ENCODE assay signal across 8 mouse cellular contexts in genomic region chr4:33032045-33032444, GRCm38 (mm10). TPM values are rescaled to one million over a fixed set of nuclear protein-coding genes. Genes with fewer than 3 reads are reported as not detected.
DNase-seq lines count a peak whose midpoint lies in the region; ATAC-seq and TF ChIP-seq lines count a peak whose summit lies in the region.

No protein-coding gene starts in this region.

- peak overlapping the region; percentile 82 for H3K4me2 ChIP-seq in heart, embryonic 16.5 days (ENCODE audit: low read depth, low read length)
- H3K4me2 ChIP-seq in hindbrain, embryonic 11.5 days (replicated peaks; ENCODE audit: low read depth, low read length): peak overlapping the region; percentile 65
- peak overlapping the region; percentile 60 for H3K4me2 ChIP-seq in midbrain, embryonic 13.5 days (replicated peaks)

- H3K79me2 ChIP-seq in MEL (ENCODE audit: control insufficient read depth, insufficient read depth, low read length, poor library complexity): peaks cover 28% of the 10 kb centered on the region

- TF ChIP-seq EP300 in MEL (IDR thresholded peaks at IDR 0.05; ENCODE audit: low read depth in 1 of 2, low read length in 2 of 2): no peak

- intact Hi-C loops in left cerebral cortex, postnatal 10 days (cut with DNase I): no loop called here

- H3K4me3 ChIP-seq in heart, embryonic 16.5 days (ENCODE audit: low read length): peak overlapping the region; percentile 78
- peak overlapping the region; percentile 96 to 98 for H3K4me3 ChIP-seq in MEL (ENCODE audit: control insufficient read depth in 1 of 2, insufficient read depth in 1 of 2, low read depth in 2 of 2, low read length in 2 of 2)
- H3K4me3 ChIP-seq in hindbrain, embryonic 11.5 days (ENCODE audit: low read depth, low read length): peak overlapping the region; percentile 54
- H3K4me3 ChIP-seq in midbrain, embryonic 13.5 days (replicated peaks): peak overlapping the region; percentile 87

- no peak for TF ChIP-seq RAD21 in MEL (IDR thresholded peaks at IDR 0.05; ENCODE audit: low read depth, low read length)

- H3K36me3 ChIP-seq in heart, embryonic 16.5 days (ENCODE audit: control insufficient read depth, insufficient read depth): peaks cover 11% of the 10 kb centered on the region
- peaks cover 0 to 23% of the 10 kb centered on the region in 2 experiments; a peak in 3 of 4 replicates for H3K36me3 ChIP-seq in MEL (ENCODE audit: control insufficient read depth in 1 of 2, insufficient read depth in 2 of 2, low read length in 2 of 2)
- no peaks in the 10 kb centered on the region for H3K36me3 ChIP-seq in hindbrain, embryonic 11.5 days (ENCODE audit: control insufficient read depth, insufficient read depth, low read length)
- H3K36me3 ChIP-seq in midbrain, embryonic 13.5 days: peaks cover 20% of the 10 kb centered on the region

- no peak for TF ChIP-seq POLR2A in MEL (IDR thresholded peaks at IDR 0.05; ENCODE audit: control insufficient read depth in 1 of 2, insufficient read depth in 1 of 2, low read depth in 1 of 2, low read length in 2 of 2, poor library complexity in 1 of 2)

- 29% methylated on average over 4 of the region's 4 CpGs for WGBS in heart, embryonic 16.5 days
- 7% methylated on average over 4 of the region's 4 CpGs for WGBS in hindbrain, embryonic 11.5 days
- WGBS in midbrain, embryonic 13.5 days: 2% methylated on average over 4 of the region's 4 CpGs

- no peak for TF ChIP-seq CTCF in MEL (IDR thresholded peaks at IDR 0.05 in 2 of 3, conservative IDR thresholded peaks at IDR 0.05 in 1 of 3; ENCODE audit: control insufficient read depth in 1 of 3, insufficient read depth in 1 of 3, low read depth in 2 of 3, low read length in 3 of 3, poor library complexity in 1 of 3, severe bottlenecking in 1 of 3)

- DNase-seq in heart, postnatal 4 days: no peak
- DNase-seq in MEL (ENCODE audit: low read depth, low spot score): no peak
- DNase-seq in hindbrain, embryonic 11.5 days (ENCODE audit: low spot score): no peak
- DNase-seq in left cerebral cortex, postnatal 10 days (ENCODE audit: extremely low spot score in 1 of 2, low spot score in 2 of 2): no peak
- DNase-seq in cerebellum, postnatal 14 days: no peak

- no peak for ATAC-seq in heart, embryonic 16.5 days (replicated peaks; ENCODE audit: extremely low read depth, insufficient read depth, low FRiP score)
- no peak for ATAC-seq in hindbrain, embryonic 11.5 days (ENCODE audit: low FRiP score)
- ATAC-seq in midbrain, embryonic 13.5 days: no peak
- no peak for ATAC-seq in cerebellum, adult (ENCODE audit: insufficient number of reproducible peaks, low FRiP score, low TSS enrichment)

- peaks cover 17% of the 10 kb centered on the region for H3K4me1 ChIP-seq in heart, embryonic 16.5 days (ENCODE audit: control insufficient read depth, insufficient read depth, low read length)
- peaks cover 10 to 11% of the 10 kb centered on the region in 2 experiments for H3K4me1 ChIP-seq in MEL (ENCODE audit: control insufficient read depth in 1 of 2, insufficient read depth in 2 of 2, low read length in 2 of 2)
- H3K4me1 ChIP-seq in hindbrain, embryonic 11.5 days (replicated peaks; ENCODE audit: control insufficient read depth, insufficient read depth, low read length): no peaks in the 10 kb centered on the region
- peaks cover 27% of the 10 kb centered on the region for H3K4me1 ChIP-seq in midbrain, embryonic 13.5 days (replicated peaks)

- no peaks in the 10 kb centered on the region for H3K27me3 ChIP-seq in heart, embryonic 16.5 days (ENCODE audit: control insufficient read depth, insufficient read depth, low read length)
- no peaks in the 10 kb centered on the region for H3K27me3 ChIP-seq in MEL (ENCODE audit: control insufficient read depth in 1 of 2, insufficient read depth in 2 of 2, low read length in 2 of 2)
- no peaks in the 10 kb centered on the region for H3K27me3 ChIP-seq in hindbrain, embryonic 11.5 days (ENCODE audit: control insufficient read depth, insufficient read depth, low read length)
- H3K27me3 ChIP-seq in midbrain, embryonic 13.5 days: no peaks in the 10 kb centered on the region

- H3K9me3 ChIP-seq in heart, embryonic 16.5 days (replicated peaks; ENCODE audit: control insufficient read depth, low read length): peaks cover 5% of the 10 kb centered on the region
- H3K9me3 ChIP-seq in MEL (replicated peaks; ENCODE audit: insufficient read depth, low read length): no peaks in the 10 kb centered on the region
- no peaks in the 10 kb centered on the region for H3K9me3 ChIP-seq in hindbrain, embryonic 11.5 days (ENCODE audit: control insufficient read depth, low read length)
- H3K9me3 ChIP-seq in midbrain, embryonic 13.5 days: 0 out of 2 replicates have a peak, but pooled peaks cover 5% of the 10 kb centered on the region

- H3K9ac ChIP-seq in heart, embryonic 16.5 days (ENCODE audit: low read length): peak overlapping the region; percentile 97
- peak overlapping the region; percentile 94 for H3K9ac ChIP-seq in MEL (ENCODE audit: control insufficient read depth, low read depth, low read length, poor library complexity, severe bottlenecking)
- H3K9ac ChIP-seq in hindbrain, embryonic 11.5 days (ENCODE audit: low read depth, low read length): peak overlapping the region; percentile 93
- peak overlapping the region; percentile 94 for H3K9ac ChIP-seq in midbrain, embryonic 13.5 days (replicated peaks)

- H3K27ac ChIP-seq in heart, embryonic 16.5 days (ENCODE audit: low read length): peak overlapping the region; percentile 89
- H3K27ac ChIP-seq in MEL (ENCODE audit: control insufficient read depth, low read depth, low read length): no peak overlapping the region; the same call in 1 of the 2 replicates
- H3K27ac ChIP-seq in hindbrain, embryonic 11.5 days (ENCODE audit: low read depth, low read length): peak overlapping the region; percentile 91
- peak overlapping the region; percentile 98 for H3K27ac ChIP-seq in midbrain, embryonic 13.5 days

TF ChIP-seq in MEL, 35 proteins besides CTCF, POLR2A, EP300 and RAD21:
- TF ChIP-seq SIN3A (IDR thresholded peaks at IDR 0.05; ENCODE audit: low read length): 0 out of 2 replicates have a peak, but pooled peaks have one; percentile 26
- no peak for TF ChIP-seq TCF12 (IDR thresholded peaks at IDR 0.05; ENCODE audit: low read depth, low read length)
- peak; percentile 9; the same call in 1 of the 2 replicates for TF ChIP-seq CHD1 (IDR thresholded peaks at IDR 0.05; ENCODE audit: low read depth, low read length)
- peak; percentile 42 for TF ChIP-seq GATA1 (IDR thresholded peaks at IDR 0.05; ENCODE audit: low read depth, low read length)

RNA-seq across cellular contexts. Expression of gene Ube2j1, which starts 0.8 kb away (rescaled TPM):
- polyA plus RNA-seq in heart, embryonic 16.5 days (2015; fragmentation: Nextera tagmentation; extraction: Ambion mirVana): 32.9 and 35.3 TPM in 2 replicates
- 10 to 100 TPM; 44.9 to 46.6 TPM for total RNA-seq in heart, postnatal 4 days (2021)
- total RNA-seq in MEL (2012; rRNA removed): 32.6 and 35.4 TPM in 2 replicates
- polyA plus RNA-seq in MEL (2012; ENCODE audit: insufficient read depth in 1 of 2, insufficient read length in 2 of 2, low read depth in 1 of 2, low replicate concordance in 2 of 2, missing spikeins in 1 of 2): 10 to 100 TPM in 1 of 2 experiments, not detected in 1; 42.9 TPM
- 50.4 and 62.8 TPM in 2 replicates for polyA plus RNA-seq in hindbrain, embryonic 11.5 days (2014; fragmentation: Nextera tagmentation; extraction: Ambion mirVana)
- 49.0 and 51.1 TPM in 2 replicates for polyA plus RNA-seq in midbrain, embryonic 13.5 days (2015; fragmentation: Nextera tagmentation; extraction: Ambion mirVana)
- total RNA-seq in left cerebral cortex, postnatal 10 days (2021): 100 to 1,000 TPM; 124 to 126 TPM

RNA-seq across cellular contexts. Expression of gene Gabrr2, which starts 30.8 kb away (rescaled TPM):
- 0.17 and 0.69 TPM in 2 replicates for polyA plus RNA-seq in heart, embryonic 16.5 days (2015; fragmentation: Nextera tagmentation; extraction: Ambion mirVana)
- not detected for total RNA-seq in heart, postnatal 4 days (2021)
- total RNA-seq in MEL (2012; rRNA removed): 0.12 TPM in 1 of 2 replicates, not detected in the other
- under 1 TPM in 1 of 2 experiments, not detected in 1; 0.11 TPM for polyA plus RNA-seq in MEL (2012; ENCODE audit: insufficient read depth in 1 of 2, insufficient read length in 2 of 2, low read depth in 1 of 2, low replicate concordance in 2 of 2, missing spikeins in 1 of 2)
- 0.39 TPM in 1 of 2 replicates, not detected in the other for polyA plus RNA-seq in hindbrain, embryonic 11.5 days (2014; fragmentation: Nextera tagmentation; extraction: Ambion mirVana)
- polyA plus RNA-seq in midbrain, embryonic 13.5 days (2015; fragmentation: Nextera tagmentation; extraction: Ambion mirVana): 0.44 and 0.54 TPM in 2 replicates
- not detected for total RNA-seq in left cerebral cortex, postnatal 10 days (2021)

RNA-seq across cellular contexts. Expression of gene Rragd, which starts 49.2 kb away (rescaled TPM):
- 41.9 and 44.7 TPM in 2 replicates for polyA plus RNA-seq in heart, embryonic 16.5 days (2015; fragmentation: Nextera tagmentation; extraction: Ambion mirVana)
- 10 to 100 TPM; 81.7 to 84.3 TPM for total RNA-seq in heart, postnatal 4 days (2021)
- not detected in 2 replicates for total RNA-seq in MEL (2012; rRNA removed)
- polyA plus RNA-seq in MEL (2012; ENCODE audit: insufficient read depth in 1 of 2, insufficient read length in 2 of 2, low read depth in 1 of 2, low replicate concordance in 2 of 2, missing spikeins in 1 of 2): not detected
- 36.6 and 53.5 TPM in 2 replicates for polyA plus RNA-seq in hindbrain, embryonic 11.5 days (2014; fragmentation: Nextera tagmentation; extraction: Ambion mirVana)
- polyA plus RNA-seq in midbrain, embryonic 13.5 days (2015; fragmentation: Nextera tagmentation; extraction: Ambion mirVana): 32.2 and 32.3 TPM in 2 replicates
- 10 to 100 TPM; 67.1 to 80.1 TPM for total RNA-seq in left cerebral cortex, postnatal 10 days (2021)

Comparison
In these comparisons a context has a peak if more than half of its experiments do, and no peak if none do; other contexts are left out.
1. RNA of gene Rragd, which starts 49.2 kb away (polyA plus RNA-seq): 36.6 to 53.5 TPM in hindbrain, embryonic 11.5 days, 41.9 to 44.7 TPM in heart, embryonic 16.5 days and 32.2 to 32.3 TPM in midbrain, embryonic 13.5 days; not detected in MEL; every median in the first group is over 10 times any median in the second.
2. Peak in every context shown above with its lines, with median percentiles within 50 percentile points of each other: H3K4me2 ChIP-seq, H3K4me3 ChIP-seq and H3K9ac ChIP-seq.